Comparison of ENCODE assay signal across 8 mouse cellular contexts in genomic region chr7:30553021-30553589, GRCm38 (mm10). TPM values are rescaled to one million over a fixed set of nuclear protein-coding genes. Genes with fewer than 3 reads are reported as not detected.
DNase-seq lines count a peak whose midpoint lies in the region; ATAC-seq and TF ChIP-seq lines count a peak whose summit lies in the region.

No protein-coding gene starts in this region.

- WGBS in hindbrain, embryonic 13.5 days: 8% methylated on average over 23 of the region's 23 CpGs
- WGBS in midbrain, postnatal 0 days: 3% methylated on average over 23 of the region's 23 CpGs

- peak; percentile 79 for DNase-seq in cerebellum, adult 11-12 months
- peak; percentile 28 for DNase-seq in c-Kit-negative CD71-positive TER-119-positive erythroid progenitor cells, embryonic 14.5 days (ENCODE audit: low read depth, low spot score)
- peak; percentile 81 for DNase-seq in gastrocnemius, adult 18-20 months (ENCODE audit: low spot score)
- peak; percentile 54 for DNase-seq in liver
- DNase-seq in midbrain, postnatal 0 days (ENCODE audit: low spot score): peak; percentile 46
- no peak for DNase-seq in layer of hippocampus, adult 11-12 months (ENCODE audit: low spot score)

- H3K4me2 ChIP-seq in hindbrain, embryonic 13.5 days: peak overlapping the region; percentile 88
- peak overlapping the region; percentile 76 for H3K4me2 ChIP-seq in midbrain, postnatal 0 days (ENCODE audit: low read depth, low read length, poor library complexity, severe bottlenecking)

- peaks cover 26% of the 10 kb centered on the region for H3K4me1 ChIP-seq in hindbrain, embryonic 13.5 days (replicated peaks)
- peaks cover 9% of the 10 kb centered on the region; the same call in 1 of the 2 replicates for H3K4me1 ChIP-seq in midbrain, postnatal 0 days (ENCODE audit: insufficient read depth, low read length)

- H3K9me3 ChIP-seq in hindbrain, embryonic 13.5 days: no peaks in the 10 kb centered on the region
- no peaks in the 10 kb centered on the region for H3K9me3 ChIP-seq in midbrain, postnatal 0 days (ENCODE audit: low read length)

- H3K4me3 ChIP-seq in hindbrain, embryonic 13.5 days: peak overlapping the region; percentile 59
- peak overlapping the region; percentile 57 for H3K4me3 ChIP-seq in midbrain, postnatal 0 days (ENCODE audit: low read depth, low read length)

- TF ChIP-seq CTCF in midbrain, postnatal 0 days (IDR thresholded peaks at IDR 0.05): no peak

- peaks cover 11% of the 10 kb centered on the region; the same call in 1 of the 2 replicates for H3K27me3 ChIP-seq in hindbrain, embryonic 13.5 days
- H3K27me3 ChIP-seq in midbrain, postnatal 0 days (ENCODE audit: insufficient read depth, low read length): no peaks in the 10 kb centered on the region

- ATAC-seq in cerebellum, adult (ENCODE audit: insufficient number of reproducible peaks, low FRiP score, low TSS enrichment): no peak
- no peak for ATAC-seq in hindbrain, embryonic 13.5 days (ENCODE audit: low FRiP score)
- no peak for ATAC-seq in midbrain, postnatal 0 days (ENCODE audit: low FRiP score)

- peak overlapping the region; percentile 72 for H3K9ac ChIP-seq in hindbrain, embryonic 13.5 days
- peak overlapping the region; percentile 62 for H3K9ac ChIP-seq in midbrain, postnatal 0 days (replicated peaks; ENCODE audit: low read length, poor library complexity, severe bottlenecking)

- peaks cover 46% of the 10 kb centered on the region for H3K36me3 ChIP-seq in hindbrain, embryonic 13.5 days
- peaks cover 20% of the 10 kb centered on the region for H3K36me3 ChIP-seq in midbrain, postnatal 0 days (ENCODE audit: insufficient read depth, low read length)

- peak overlapping the region; percentile 78 for H3K27ac ChIP-seq in hindbrain, embryonic 13.5 days
- peak overlapping the region; percentile 55 for H3K27ac ChIP-seq in midbrain, postnatal 0 days (ENCODE audit: low read depth, low read length)

RNA-seq across cellular contexts. Expression of gene Proser3, which starts 1.0 kb away (rescaled TPM):
- total RNA-seq in gastrocnemius, adult 18-20 months (2021): 1 to 10 TPM; 5.1 to 8.0 TPM
- polyA plus RNA-seq in hindbrain, embryonic 13.5 days (2015; fragmentation: Nextera tagmentation; extraction: Ambion mirVana): 8.1 and 8.4 TPM in 2 replicates
- total RNA-seq in midbrain, postnatal 0 days (2014; rRNA removed): 15.2 and 23.3 TPM in 2 replicates
- 3.3 and 3.4 TPM in 2 replicates for polyA plus RNA-seq in midbrain, postnatal 0 days (2015; fragmentation: Nextera tagmentation; extraction: Ambion mirVana)

RNA-seq across cellular contexts. Expression of gene Hspb6, which starts 1.1 kb away (rescaled TPM):
- 1,000 to 10,000 TPM; 1,641 to 2,096 TPM for total RNA-seq in gastrocnemius, adult 18-20 months (2021)
- 7.8 and 7.9 TPM in 2 replicates for polyA plus RNA-seq in hindbrain, embryonic 13.5 days (2015; fragmentation: Nextera tagmentation; extraction: Ambion mirVana)
- 5.9 and 6.2 TPM in 2 replicates for total RNA-seq in midbrain, postnatal 0 days (2014; rRNA removed)
- 13.4 and 13.5 TPM in 2 replicates for polyA plus RNA-seq in midbrain, postnatal 0 days (2015; fragmentation: Nextera tagmentation; extraction: Ambion mirVana)

RNA-seq across cellular contexts. Expression of gene Lin37, which starts 6.5 kb away (rescaled TPM):
- 1 to 10 TPM; 8.7 to 9.0 TPM for total RNA-seq in gastrocnemius, adult 18-20 months (2021)
- 51.7 and 57.9 TPM in 2 replicates for polyA plus RNA-seq in hindbrain, embryonic 13.5 days (2015; fragmentation: Nextera tagmentation; extraction: Ambion mirVana)
- total RNA-seq in midbrain, postnatal 0 days (2014; rRNA removed): 15.7 and 32.0 TPM in 2 replicates
- 53.5 and 54.1 TPM in 2 replicates for polyA plus RNA-seq in midbrain, postnatal 0 days (2015; fragmentation: Nextera tagmentation; extraction: Ambion mirVana)

RNA-seq across cellular contexts. Expression of gene U2af1l4, which starts 10.0 kb away (rescaled TPM):
- total RNA-seq in gastrocnemius, adult 18-20 months (2021): 10 to 100 TPM; 50.9 to 53.6 TPM
- 98.9 and 105 TPM in 2 replicates for polyA plus RNA-seq in hindbrain, embryonic 13.5 days (2015; fragmentation: Nextera tagmentation; extraction: Ambion mirVana)
- 54.7 and 64.2 TPM in 2 replicates for total RNA-seq in midbrain, postnatal 0 days (2014; rRNA removed)
- 96.4 and 97.0 TPM in 2 replicates for polyA plus RNA-seq in midbrain, postnatal 0 days (2015; fragmentation: Nextera tagmentation; extraction: Ambion mirVana)

RNA-seq across cellular contexts. Expression of gene Gm49396, which starts 10.0 kb away (rescaled TPM):
- total RNA-seq in gastrocnemius, adult 18-20 months (2021): 1 to 10 TPM; 1.0 to 1.3 TPM
- polyA plus RNA-seq in hindbrain, embryonic 13.5 days (2015; fragmentation: Nextera tagmentation; extraction: Ambion mirVana): 15.4 and 19.8 TPM in 2 replicates
- total RNA-seq in midbrain, postnatal 0 days (2014; rRNA removed): 6.0 and 8.4 TPM in 2 replicates
- polyA plus RNA-seq in midbrain, postnatal 0 days (2015; fragmentation: Nextera tagmentation; extraction: Ambion mirVana): 4.9 and 7.2 TPM in 2 replicates

Comparison
In these comparisons a context has a peak if more than half of its experiments do, and no peak if none do; other contexts are left out.
1. RNA of gene Hspb6, which starts 1.1 kb away (total RNA-seq): 1,641 to 2,096 TPM in gastrocnemius, adult 18-20 months; 5.9 to 6.2 TPM in midbrain, postnatal 0 days; every median in the first group is over 100 times any median in the second.